Mouse (Mus musculus) olfactory bulb, adult 2 months (tissue): ENCODE data around the gene Eno1.

Experiments
- CTCF ChIP-seq: fragments of 200-500 bp; IDR thresholded peaks from 2 replicates; pipeline ENCODE4 v1.5.1; 2012; ENCODE audit warnings: low read depth, mild to moderate bottlenecking, low read length, moderate library complexity; ENCODE audit not compliant: insufficient read depth
- POLR2A ChIP-seq: fragments of 200-500 bp; IDR thresholded peaks from 2 replicates; pipeline ENCODE4 v1.6.1; 2012; ENCODE audit warnings: mild to moderate bottlenecking, low read depth, low read length, moderate library complexity; ENCODE audit not compliant: insufficient read depth

- TF ChIP-seq CTCF = no peak
- TF ChIP-seq POLR2A = no peak
Measured at GRCm38 (mm10) chr4:150258388-150258787, 21.9 kb downstream of the Eno1 start.
